Mouse (Mus musculus): ENCODE results near the gene Six2.

- no peak for TF ChIP-seq CTCF (IDR thresholded peaks at IDR 0.05; ENCODE audit: low read depth, low read length)
- TF ChIP-seq POLR2A (IDR thresholded peaks at IDR 0.05; ENCODE audit: extremely low read depth, insufficient read depth, low read length), result no peak
Observed at GRCm38 (mm10) chr17:85690969-85691335, 2.9 kb upstream of the Six2 start.

Data from liver, adult 2 months (tissue).